Mouse (Mus musculus) embryonic facial prominence, embryonic 13.5 days (tissue): ENCODE results near the gene Kcnh3. TPM values are rescaled to one million over a fixed set of nuclear protein-coding genes. Genes with fewer than 3 reads are reported as not detected.

Source experiments
- ATAC-seq: fragments of 200-750 bp; cut with Nextera tagmentation; 2 replicates; pipeline ENCODE4 v1.8.0; 2017; ENCODE audit warnings: low read depth; ENCODE audit not compliant: insufficient number of reproducible peaks, insufficient read depth, low FRiP score, low TSS enrichment
- H3K27ac ChIP-seq: fragments of 300-500 bp; sonication (generic); 2 replicates; pipeline ENCODE4 v1.5.1; 2015; ENCODE audit warnings: moderate library complexity, mild to moderate bottlenecking, inconsistent platforms
- H3K27me3 ChIP-seq: fragments of 300-500 bp; sonication (generic); 2 replicates; pipeline ENCODE4 v1.6.1; 2015; ENCODE audit warnings: mild to moderate bottlenecking, inconsistent platforms
- H3K36me3 ChIP-seq: fragments of 300-500 bp; sonication (generic); 2 replicates; pipeline ENCODE4 v1.6.1; 2015; ENCODE audit warnings: mild to moderate bottlenecking, inconsistent platforms
- H3K4me1 ChIP-seq: fragments of 300-500 bp; sonication (generic); 2 replicates; pipeline ENCODE4 v1.6.1; 2015; ENCODE audit warnings: inconsistent platforms
- H3K4me2 ChIP-seq: fragments of 300-500 bp; sonication (generic); 2 replicates; pipeline ENCODE4 v1.6.1; 2015; ENCODE audit warnings: moderate library complexity, mild to moderate bottlenecking, inconsistent platforms
- H3K4me3 ChIP-seq: fragments of 300-500 bp; sonication (generic); 2 replicates; pipeline ENCODE4 v1.5.1; 2015; ENCODE audit warnings: mild to moderate bottlenecking, inconsistent platforms
- H3K9ac ChIP-seq: fragments of 300-500 bp; sonication (generic); 2 replicates; pipeline ENCODE4 v1.6.1; 2015; ENCODE audit warnings: mild to moderate bottlenecking, inconsistent platforms
- H3K9me3 ChIP-seq: fragments of 300-500 bp; sonication (generic); 2 replicates; pipeline ENCODE4 v1.6.1; 2016; ENCODE audit warnings: inconsistent platforms
- WGBS: fragments of 180-500 bp; shearing (Covaris S2); methylation state at CpG from one replicate; pipeline ENCODE4 v1.1.7; 2015; ENCODE audit warnings: mixed read lengths; 5-methylcytosine and 5-hydroxymethylcytosine counted together
- polyA plus RNA-seq: library from polyadenylated mRNA; unstranded; fragments of >200 nt; fragmentation: Nextera tagmentation; extraction: Ambion mirVana; gene quantifications from 2 replicates; pipeline ENCODE4 v1.2.1, GENCODE M21; 2015

Kcnh3 gene
- polyA plus RNA-seq, 1 experiment from 2014 or later: 2.0 TPM

- Histone ChIP-seq H3K9ac (no peak overlapping the region), H3K9me3 (no peaks in the 10 kb centered on the region), H3K4me1 (peaks cover 14% of the 10 kb centered on the region), H3K4me2 (no peak overlapping the region), H3K36me3 (no peaks in the 10 kb centered on the region), H3K27me3 (no peaks in the 10 kb centered on the region), H3K27ac (no peak overlapping the region), H3K4me3 (no peak overlapping the region)
- ATAC-seq: no peak
- WGBS: 87% methylated on average over 6 of the region's 6 CpGs
Measured at GRCm38 (mm10) chr15:99255241-99255749, 30.6 kb downstream of the Kcnh3 start.

DNA sequence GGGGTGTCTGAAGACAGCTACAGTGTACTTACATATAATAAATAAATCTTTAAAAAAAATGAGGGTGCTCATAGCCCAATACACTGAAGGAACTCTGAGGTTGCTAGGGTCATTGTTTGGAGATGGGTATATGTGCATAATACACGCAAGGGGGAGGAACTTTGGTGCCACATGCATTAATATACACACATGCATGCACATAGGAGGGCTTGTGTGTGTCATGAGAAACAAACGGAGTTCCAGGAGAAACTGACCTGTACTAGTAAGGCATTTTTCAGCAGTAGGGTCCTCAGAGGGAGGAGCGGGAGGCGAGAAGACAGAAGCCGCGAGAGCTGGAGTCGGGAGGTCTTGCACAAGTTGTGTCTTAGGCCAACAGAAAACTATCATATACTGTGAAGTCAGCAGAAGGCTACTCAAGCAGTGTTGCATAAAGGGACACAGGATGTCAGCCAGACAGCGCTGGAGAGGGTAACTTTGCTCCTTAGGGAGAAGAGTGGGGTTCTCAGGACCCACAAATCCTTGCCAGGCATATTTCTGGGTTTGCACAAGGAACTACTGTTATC is 34.6 kb downstream of the Kcnh3 start:
- peak overlapping the region; percentile 50 for H3K4me2 ChIP-seq
- 0 out of 2 replicates have a peak, but pooled peaks cover 5% of the 10 kb centered on the region for H3K4me1 ChIP-seq
- H3K4me3 ChIP-seq: peak overlapping the region; percentile 9; the same call in 1 of the 2 replicates
- H3K27ac ChIP-seq: peak overlapping the region; percentile 57; the same call in 1 of the 2 replicates
- H3K9ac ChIP-seq: no peak overlapping the region
- H3K27me3 ChIP-seq: no peaks in the 10 kb centered on the region
- H3K36me3 ChIP-seq: no peaks in the 10 kb centered on the region
- WGBS: 61% methylated on average over 8 of the region's 8 CpGs
- ATAC-seq: 0 out of 2 replicates have a peak, but pooled peaks have one; percentile 12
- no peaks in the 10 kb centered on the region for H3K9me3 ChIP-seq

DNA sequence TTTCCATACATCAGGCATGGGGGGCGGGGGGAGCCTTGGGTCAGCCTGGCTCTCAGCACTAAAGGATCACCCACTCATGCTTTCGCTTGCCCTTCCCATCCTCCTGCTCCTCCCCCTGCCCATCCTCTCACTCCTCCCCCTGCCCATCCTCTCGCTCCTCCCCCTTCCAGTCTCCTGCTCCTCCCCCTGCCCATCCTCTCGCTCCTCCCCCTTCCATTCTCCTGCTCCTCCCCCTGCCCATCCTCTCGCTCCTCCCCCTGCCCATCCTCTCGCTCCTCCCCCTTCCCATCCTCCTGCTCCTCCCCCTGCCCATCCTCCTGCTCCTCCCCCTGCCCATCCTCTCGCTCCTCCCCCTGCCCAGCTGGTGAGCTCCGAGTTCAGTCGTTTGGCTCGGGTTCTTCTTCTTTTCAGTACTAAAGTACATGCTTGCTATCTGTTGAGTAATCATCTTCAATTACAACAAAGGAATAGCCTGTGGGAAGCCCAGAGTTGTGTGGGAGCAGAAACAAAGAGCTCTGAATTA is 35.1 kb downstream of the Kcnh3 start:
- Histone ChIP-seq H3K9ac (no peak overlapping the region), H3K27ac (peak overlapping the region; percentile 57; the same call in 1 of the 2 replicates), H3K36me3 (no peaks in the 10 kb centered on the region), H3K4me3 (peak overlapping the region; percentile 17), H3K4me2 (peak overlapping the region; percentile 50), H3K9me3 (no peaks in the 10 kb centered on the region), H3K27me3 (no peaks in the 10 kb centered on the region), H3K4me1 (0 out of 2 replicates have a peak, but pooled peaks cover 5% of the 10 kb centered on the region)
- no peak for ATAC-seq
- WGBS: 1% methylated on average over 7 of the region's 10 CpGs

GRCm38 (mm10) chr15:99262702-99263101 is 38.0 kb downstream of the Kcnh3 start:
- Histone ChIP-seq H3K9me3 (no peaks in the 10 kb centered on the region), H3K36me3 (no peaks in the 10 kb centered on the region), H3K4me1 (peaks cover 5% of the 10 kb centered on the region; the same call in 1 of the 2 replicates), H3K9ac (no peak overlapping the region), H3K27ac (no peak overlapping the region), H3K27me3 (no peaks in the 10 kb centered on the region), H3K4me3 (no peak overlapping the region), H3K4me2 (no peak overlapping the region)
- no peak for ATAC-seq
- whole genome bisulfite sequencing: 62% methylated on average over 10 of the region's 10 CpGs

DNA sequence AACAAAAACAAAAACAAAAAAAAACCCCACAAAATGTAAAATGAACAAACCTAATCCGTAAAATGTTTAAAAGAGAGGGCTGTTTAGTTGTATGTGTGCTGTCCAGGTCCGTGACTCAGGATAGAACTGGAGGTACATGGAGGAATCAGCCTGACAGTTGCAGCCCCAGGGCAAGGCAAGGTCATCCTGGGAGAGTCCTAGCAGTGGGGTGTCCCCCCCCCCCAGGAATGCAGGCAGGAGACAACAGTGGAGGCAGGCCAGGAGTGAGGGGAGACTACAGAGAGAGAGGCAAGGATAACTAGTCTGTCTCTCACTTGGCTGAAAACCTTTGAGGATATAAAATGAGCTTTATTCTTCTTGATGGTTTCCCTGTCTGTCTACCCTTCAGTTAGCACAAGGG is 39.7 kb downstream of the Kcnh3 start:
- Histone ChIP-seq H3K27ac (no peak overlapping the region), H3K27me3 (no peaks in the 10 kb centered on the region), H3K4me3 (no peak overlapping the region), H3K4me1 (peaks cover 5% of the 10 kb centered on the region; the same call in 1 of the 2 replicates), H3K36me3 (no peaks in the 10 kb centered on the region), H3K4me2 (no peak overlapping the region), H3K9me3 (no peaks in the 10 kb centered on the region), H3K9ac (no peak overlapping the region)
- 49% methylated on average over 2 of the region's 2 CpGs for WGBS
- ATAC-seq: no peak

- ATAC-seq: no peak
Measured at GRCm38 (mm10) chr15:99265679-99266078, 41.0 kb downstream of the Kcnh3 start.

GRCm38 (mm10) chr15:99276095-99276494 is 51.4 kb downstream of the Kcnh3 start:
- H3K27me3 ChIP-seq: no peaks in the 10 kb centered on the region
- no peak overlapping the region for H3K27ac ChIP-seq
- H3K4me2 ChIP-seq: no peak overlapping the region
- no peak overlapping the region for H3K9ac ChIP-seq
- no peaks in the 10 kb centered on the region for H3K36me3 ChIP-seq
- H3K4me3 ChIP-seq: no peak overlapping the region
- WGBS: 79% methylated on average over 8 of the region's 8 CpGs
- H3K9me3 ChIP-seq: no peaks in the 10 kb centered on the region
- ATAC-seq: no peak
- H3K4me1 ChIP-seq: peaks cover 10% of the 10 kb centered on the region; the same call in 1 of the 2 replicates

More at GRCm38 (mm10) chr15:99265679-99266078, 41.0 kb downstream of the Kcnh3 start:
- Histone ChIP-seq H3K4me3 (no peak overlapping the region), H3K4me1 (no peaks in the 10 kb centered on the region; the same call in 1 of the 2 replicates), H3K27ac (no peak overlapping the region), H3K27me3 (no peaks in the 10 kb centered on the region), H3K36me3 (no peaks in the 10 kb centered on the region), H3K9ac (no peak overlapping the region), H3K4me2 (no peak overlapping the region), H3K9me3 (no peaks in the 10 kb centered on the region)
- WGBS: 22% methylated on average over 4 of the region's 4 CpGs

DNA sequence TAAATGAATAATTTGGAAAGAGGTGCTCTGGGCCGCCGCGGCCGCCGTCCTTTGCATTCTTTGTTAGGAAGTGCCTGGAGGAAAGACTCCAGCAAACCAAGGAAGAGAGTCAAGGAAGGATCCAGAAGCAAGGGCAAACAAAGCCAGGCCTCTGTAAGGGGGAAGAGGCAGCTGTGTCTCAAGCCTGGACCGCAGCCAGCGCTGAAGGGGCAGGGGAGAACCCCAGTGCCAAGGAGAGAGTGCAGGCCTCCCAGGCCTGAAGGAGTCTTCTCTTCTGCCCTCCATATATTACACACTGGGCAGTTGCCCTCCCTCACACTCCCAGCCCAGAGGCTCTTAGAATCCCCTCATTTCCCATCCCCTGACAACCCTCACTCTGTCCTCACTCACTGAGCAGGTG is 53.6 kb downstream of the Kcnh3 start:
- H3K27me3 ChIP-seq: no peaks in the 10 kb centered on the region
- H3K9ac ChIP-seq: no peak overlapping the region
- H3K4me3 ChIP-seq: no peak overlapping the region
- H3K4me1 ChIP-seq: peaks cover 4% of the 10 kb centered on the region; the same call in 1 of the 2 replicates
- no peak overlapping the region for H3K27ac ChIP-seq
- ATAC-seq: no peak
- H3K36me3 ChIP-seq: no peaks in the 10 kb centered on the region
- 79% methylated on average over 7 of the region's 7 CpGs for WGBS
- H3K9me3 ChIP-seq: no peaks in the 10 kb centered on the region
- no peak overlapping the region for H3K4me2 ChIP-seq

GRCm38 (mm10) chr15:99283456-99283855 is 58.8 kb downstream of the Kcnh3 start:
- no peaks in the 10 kb centered on the region for H3K27me3 ChIP-seq
- no peak overlapping the region for H3K27ac ChIP-seq
- 0 out of 2 replicates have a peak, but pooled peaks cover 1% of the 10 kb centered on the region for H3K4me1 ChIP-seq
- no peak overlapping the region for H3K9ac ChIP-seq
- H3K4me3 ChIP-seq: no peak overlapping the region
- no peaks in the 10 kb centered on the region for H3K36me3 ChIP-seq
- no peak overlapping the region for H3K4me2 ChIP-seq
- WGBS: 71% methylated on average over 10 of the region's 10 CpGs
- no peak for ATAC-seq
- H3K9me3 ChIP-seq: no peaks in the 10 kb centered on the region

- Histone ChIP-seq H3K27ac (no peak overlapping the region), H3K36me3 (no peaks in the 10 kb centered on the region), H3K4me2 (no peak overlapping the region), H3K4me3 (no peak overlapping the region), H3K9ac (0 out of 2 replicates have a peak overlapping the region, but pooled peaks have one; percentile 11), H3K4me1 (no peaks in the 10 kb centered on the region), H3K27me3 (no peaks in the 10 kb centered on the region), H3K9me3 (no peaks in the 10 kb centered on the region)
- no peak for ATAC-seq
- WGBS: 50% methylated on average over 14 of the region's 14 CpGs
Measured at GRCm38 (mm10) chr15:99284527-99285188, 60.0 kb downstream of the Kcnh3 start.

- no peaks in the 10 kb centered on the region for H3K27me3 ChIP-seq
- no peak overlapping the region for H3K4me3 ChIP-seq
- no peak overlapping the region for H3K4me2 ChIP-seq
- H3K27ac ChIP-seq: no peak overlapping the region
- no peak for ATAC-seq
- H3K36me3 ChIP-seq: no peaks in the 10 kb centered on the region
- no peaks in the 10 kb centered on the region for H3K4me1 ChIP-seq
- no peak overlapping the region for H3K9ac ChIP-seq
- H3K9me3 ChIP-seq: no peaks in the 10 kb centered on the region
- WGBS: 51% methylated on average over 8 of the region's 8 CpGs
Measured at GRCm38 (mm10) chr15:99285189-99285535, 60.5 kb downstream of the Kcnh3 start.

- Histone ChIP-seq H3K27ac (no peak overlapping the region), H3K4me2 (no peak overlapping the region), H3K27me3 (no peaks in the 10 kb centered on the region), H3K4me1 (peaks cover 6% of the 10 kb centered on the region), H3K9me3 (no peaks in the 10 kb centered on the region), H3K4me3 (no peak overlapping the region), H3K9ac (no peak overlapping the region), H3K36me3 (no peaks in the 10 kb centered on the region)
- WGBS: 84% methylated on average over 11 of the region's 11 CpGs
- no peak for ATAC-seq
Measured at GRCm38 (mm10) chr15:99290586-99290985, 65.9 kb downstream of the Kcnh3 start.
